ENCODE assay signal across 22 mouse cellular contexts in the genomic region with DNA sequence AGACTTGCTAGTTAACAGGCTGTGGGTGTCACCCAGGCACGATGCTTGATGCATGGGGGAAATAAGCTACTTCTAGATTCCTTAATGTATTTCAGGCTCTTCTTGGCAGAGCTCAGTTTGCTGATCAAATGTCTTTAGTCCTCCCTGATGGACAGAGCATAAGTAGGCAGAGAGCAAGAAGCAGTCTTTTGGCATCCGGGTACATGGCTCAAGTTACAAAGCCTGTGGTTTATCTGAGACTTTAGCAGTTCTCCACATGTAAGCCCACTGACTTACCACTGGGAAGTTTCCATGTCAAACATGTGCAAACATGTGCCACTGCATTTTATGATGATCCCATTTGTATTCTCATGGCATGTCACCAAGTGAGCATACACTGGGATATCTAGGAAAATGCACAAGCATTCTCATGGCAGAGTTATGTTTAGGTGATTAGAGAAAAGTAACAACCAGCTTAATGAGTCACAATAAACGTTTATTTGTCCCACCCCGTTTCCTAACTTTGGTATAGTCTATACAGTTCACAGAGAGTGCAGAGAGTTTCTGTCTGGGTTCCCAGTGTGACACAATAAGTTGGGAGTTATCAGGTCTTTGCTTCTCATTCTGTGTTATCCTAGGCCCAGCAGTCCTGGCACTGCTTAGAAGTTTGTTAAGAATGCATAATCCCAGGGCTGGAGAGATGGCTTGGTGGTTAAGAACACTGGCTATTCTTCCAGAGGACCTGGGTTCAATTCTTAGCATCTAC. TPM values are rescaled to one million over a fixed set of nuclear protein-coding genes. Genes with fewer than 3 reads are reported as not detected.
A peak's percentile ranks its signal among the peaks of the same experiment; 100 is the strongest.
DNase-seq lines count a peak whose midpoint lies in the region; ATAC-seq and TF ChIP-seq lines count a peak whose summit lies in the region.
"Had no signal": no experiment of that assay in that cellular context is flagged by ENCODE, and none has a peak within 500 bp of the region (broad histone marks: within the 10 kb centered on the region; RNA-seq: fewer than 3 reads in every experiment).

No protein-coding gene starts in this region.

- TF ChIP-seq EP300 in lung, postnatal 0 days (IDR thresholded peaks at IDR 0.05): no peak

- H3K27ac ChIP-seq in gastrocnemius, adult 2 months: peak overlapping the region; percentile 90
- no peak overlapping the region for H3K27ac ChIP-seq in lung, postnatal 0 days (ENCODE audit: low read length)
- no peak overlapping the region for H3K27ac ChIP-seq in limb, embryonic 14.5 days (replicated peaks; ENCODE audit: low read depth, low read length)
- H3K27ac ChIP-seq: forebrain, embryonic 15.5 days; heart, adult 2 months; heart, embryonic 13.5 days; hindbrain, embryonic 12.5 days had no signal

- TF ChIP-seq POLR2A in limb, embryonic 14.5 days (IDR thresholded peaks at IDR 0.05; ENCODE audit: borderline replicate concordance, extremely low read depth, insufficient read depth, insufficient read length): no peak

- H3K9me3 ChIP-seq in lung, postnatal 0 days (ENCODE audit: low read length): no peaks in the 10 kb centered on the region
- no peaks in the 10 kb centered on the region for H3K9me3 ChIP-seq in limb, embryonic 14.5 days (ENCODE audit: control insufficient read depth, low read length)
- H3K9me3 ChIP-seq: forebrain, embryonic 15.5 days; G1E; heart, embryonic 13.5 days; hindbrain, embryonic 12.5 days had no signal

- H3K36me3 ChIP-seq in lung, postnatal 0 days (ENCODE audit: insufficient read depth, low read length): no peaks in the 10 kb centered on the region
- no peaks in the 10 kb centered on the region for H3K36me3 ChIP-seq in limb, embryonic 14.5 days (ENCODE audit: control insufficient read depth, insufficient read depth, low read length)
- H3K36me3 ChIP-seq: forebrain, embryonic 15.5 days; G1E; heart, embryonic 13.5 days; hindbrain, embryonic 12.5 days had no signal

- peak; percentile 58 for DNase-seq in gastrocnemius, adult 2 months
- DNase-seq in gastrocnemius, postnatal 4 days (ENCODE audit: low spot score in 2 of 2): no peak
- peak; percentile 21 for DNase-seq in lung, postnatal 0 days (ENCODE audit: low spot score)
- no peak for DNase-seq in lung, postnatal 4 days
- DNase-seq in limb, embryonic 14.5 days (ENCODE audit: low spot score): no peak
- DNase-seq in kidney, adult 8-10 months: no peak
- DNase-seq: adrenal gland, postnatal 14 days; B cell, adult 2 months; cerebellum, adult 2 months; cerebellum, postnatal 10 days; gastrocnemius, postnatal 25 days; heart, adult 2 months; heart, postnatal 4 days had no signal

- no peaks in the 10 kb centered on the region for H3K4me1 ChIP-seq in lung, postnatal 0 days (ENCODE audit: insufficient read depth, low read depth, low read length)
- H3K4me1 ChIP-seq in limb, embryonic 14.5 days (ENCODE audit: control insufficient read depth, insufficient read depth, low read length): no peaks in the 10 kb centered on the region
- H3K4me1 ChIP-seq: forebrain, embryonic 15.5 days; heart, embryonic 13.5 days; hindbrain, embryonic 12.5 days had no signal

- no peak overlapping the region for H3K4me2 ChIP-seq in lung, postnatal 0 days (replicated peaks; ENCODE audit: low read depth, low read length)
- no peak overlapping the region for H3K4me2 ChIP-seq in limb, embryonic 14.5 days (replicated peaks; ENCODE audit: low read depth, low read length, severe bottlenecking)
- H3K4me2 ChIP-seq: forebrain, embryonic 15.5 days; heart, embryonic 13.5 days; hindbrain, embryonic 12.5 days had no signal

- no peak for TF ChIP-seq CTCF in gastrocnemius, adult 2 months (IDR thresholded peaks at IDR 0.05)
- no peak for TF ChIP-seq CTCF in lung, postnatal 0 days (IDR thresholded peaks at IDR 0.05)

- intact Hi-C loops in gastrocnemius, adult 2 months (cut with DNase I): no loop called here

- H3K9ac ChIP-seq in lung, postnatal 0 days (replicated peaks; ENCODE audit: low read depth): no peak overlapping the region
- no peak overlapping the region for H3K9ac ChIP-seq in limb, embryonic 14.5 days (ENCODE audit: low read depth, low read length, severe bottlenecking)
- H3K9ac ChIP-seq: forebrain, embryonic 15.5 days; heart, embryonic 13.5 days; hindbrain, embryonic 12.5 days had no signal

- no peak overlapping the region for H3K4me3 ChIP-seq in gastrocnemius, adult 2 months
- no peak overlapping the region for H3K4me3 ChIP-seq in lung, postnatal 0 days (ENCODE audit: low read depth, low read length)
- no peak overlapping the region for H3K4me3 ChIP-seq in limb, embryonic 14.5 days (replicated peaks; ENCODE audit: low read length)
- H3K4me3 ChIP-seq: forebrain, embryonic 15.5 days; heart, adult 2 months; heart, embryonic 13.5 days; hindbrain, embryonic 12.5 days had no signal

- H3K27me3 ChIP-seq in lung, postnatal 0 days (replicated peaks; ENCODE audit: insufficient read depth, low read length): no peaks in the 10 kb centered on the region
- no peaks in the 10 kb centered on the region for H3K27me3 ChIP-seq in limb, embryonic 14.5 days (ENCODE audit: control insufficient read depth, insufficient read depth, low read length)
- H3K27me3 ChIP-seq: forebrain, embryonic 15.5 days; heart, embryonic 13.5 days; hindbrain, embryonic 12.5 days had no signal

- 66% methylated on average over 4 of the region's 4 CpGs for WGBS in lung, postnatal 0 days
- WGBS in limb, embryonic 14.5 days: 52% methylated on average over 4 of the region's 4 CpGs

- no peak for ATAC-seq in lung, postnatal 0 days
- 0 out of 2 replicates have a peak, but pooled peaks have one; percentile 34 for ATAC-seq in limb, embryonic 14.5 days (ENCODE audit: low FRiP score, low read depth)
- ATAC-seq in granulocyte monocyte progenitor cell, adult 5-6 weeks (replicated peaks; ENCODE audit: poor library complexity, severe bottlenecking): no peak
- ATAC-seq: CD4-positive, CD25-positive, alpha-beta regulatory T cell, adult 4 months; forebrain, embryonic 15.5 days; hindbrain, embryonic 16.5 days; inflammation-experienced regulatory T-cells, adult 6 months; intestine, postnatal 0 days had no signal

RNA-seq across cellular contexts. Expression of a gene that starts 18.7 kb away (rescaled TPM):
- total RNA-seq in gastrocnemius, adult 2 months (2021): 1,000 to 10,000 TPM in 1 of 2 experiments, 100 to 1,000 TPM in 1; 657 to 1,000 TPM
- 100 to 1,000 TPM; 272 to 307 TPM for total RNA-seq in gastrocnemius, postnatal 4 days (2021)
- polyA plus RNA-seq in lung, postnatal 0 days (2015; fragmentation: Nextera tagmentation; extraction: Ambion mirVana): 6.3 and 6.5 TPM in 2 replicates
- polyA plus RNA-seq in limb, embryonic 14.5 days (2012; rRNA removed): 16.0 and 18.0 TPM in 2 replicates
- polyA plus RNA-seq in limb, embryonic 14.5 days (2014; fragmentation: Nextera tagmentation; extraction: Ambion mirVana): 25.1 and 26.9 TPM in 2 replicates
- total RNA-seq in granulocyte monocyte progenitor cell, adult 5-6 weeks (2014; fragmentation: Nextera tagmentation): 21.0 and 26.1 TPM in 2 replicates
- 11.1 and 12.5 TPM in 2 replicates for total RNA-seq in granulocyte monocyte progenitor cell, adult 5-6 weeks (2017)

RNA-seq across cellular contexts. Expression of a gene that starts 32.6 kb away (rescaled TPM):
- total RNA-seq in gastrocnemius, adult 2 months (2021): 1 to 10 TPM; 1.9 to 2.7 TPM
- total RNA-seq in gastrocnemius, postnatal 4 days (2021): 1 to 10 TPM; 1.3 to 1.5 TPM
- 5.6 and 6.0 TPM in 2 replicates for polyA plus RNA-seq in lung, postnatal 0 days (2015; fragmentation: Nextera tagmentation; extraction: Ambion mirVana)
- 6.4 and 8.2 TPM in 2 replicates for polyA plus RNA-seq in limb, embryonic 14.5 days (2012; rRNA removed)
- 12.4 and 13.2 TPM in 2 replicates for polyA plus RNA-seq in limb, embryonic 14.5 days (2014; fragmentation: Nextera tagmentation; extraction: Ambion mirVana)
- 77.3 and 86.5 TPM in 2 replicates for total RNA-seq in granulocyte monocyte progenitor cell, adult 5-6 weeks (2014; fragmentation: Nextera tagmentation)
- 40.2 and 56.2 TPM in 2 replicates for total RNA-seq in granulocyte monocyte progenitor cell, adult 5-6 weeks (2017)

Comparison
In these comparisons a context has a peak if more than half of its experiments do, and no peak if none do; other contexts are left out.
1. DNase-seq: peak in gastrocnemius, adult 2 months (single experiment) and lung, postnatal 0 days (single experiment); none in gastrocnemius, postnatal 4 days (0 of 2), lung, postnatal 4 days (0 of 2), limb, embryonic 14.5 days (single experiment) and kidney, adult 8-10 months (0 of 2).
2. RNA of a gene that starts 18.7 kb away (total RNA-seq): 657 to 1,000 TPM in gastrocnemius, adult 2 months and 272 to 307 TPM in gastrocnemius, postnatal 4 days; 11.1 to 26.1 TPM in granulocyte monocyte progenitor cell, adult 5-6 weeks; every median in the first group is over 10 times any median in the second.
3. RNA of a gene that starts 32.6 kb away (total RNA-seq): 40.2 to 86.5 TPM in granulocyte monocyte progenitor cell, adult 5-6 weeks; 1.9 to 2.7 TPM in gastrocnemius, adult 2 months and 1.3 to 1.5 TPM in gastrocnemius, postnatal 4 days; every median in the first group is over 10 times any median in the second.